Mouse (Mus musculus) cerebellum, adult 2 months (tissue): ENCODE data around the gene Celf1.

Experiments used
- CTCF ChIP-seq: fragments of 200-500 bp; IDR thresholded peaks from 2 replicates; pipeline ENCODE4 v1.5.1; 2011; ENCODE audit warnings: low read depth, mild to moderate bottlenecking, control low read depth, low read length, moderate library complexity, borderline replicate concordance; ENCODE audit not compliant: insufficient read depth
- POLR2A ChIP-seq: fragments of 200-500 bp; IDR thresholded peaks from 2 replicates; pipeline ENCODE4 v1.6.1; 2011; ENCODE audit warnings: low read length, control low read depth, borderline replicate concordance; ENCODE audit not compliant: insufficient read depth

DNA sequence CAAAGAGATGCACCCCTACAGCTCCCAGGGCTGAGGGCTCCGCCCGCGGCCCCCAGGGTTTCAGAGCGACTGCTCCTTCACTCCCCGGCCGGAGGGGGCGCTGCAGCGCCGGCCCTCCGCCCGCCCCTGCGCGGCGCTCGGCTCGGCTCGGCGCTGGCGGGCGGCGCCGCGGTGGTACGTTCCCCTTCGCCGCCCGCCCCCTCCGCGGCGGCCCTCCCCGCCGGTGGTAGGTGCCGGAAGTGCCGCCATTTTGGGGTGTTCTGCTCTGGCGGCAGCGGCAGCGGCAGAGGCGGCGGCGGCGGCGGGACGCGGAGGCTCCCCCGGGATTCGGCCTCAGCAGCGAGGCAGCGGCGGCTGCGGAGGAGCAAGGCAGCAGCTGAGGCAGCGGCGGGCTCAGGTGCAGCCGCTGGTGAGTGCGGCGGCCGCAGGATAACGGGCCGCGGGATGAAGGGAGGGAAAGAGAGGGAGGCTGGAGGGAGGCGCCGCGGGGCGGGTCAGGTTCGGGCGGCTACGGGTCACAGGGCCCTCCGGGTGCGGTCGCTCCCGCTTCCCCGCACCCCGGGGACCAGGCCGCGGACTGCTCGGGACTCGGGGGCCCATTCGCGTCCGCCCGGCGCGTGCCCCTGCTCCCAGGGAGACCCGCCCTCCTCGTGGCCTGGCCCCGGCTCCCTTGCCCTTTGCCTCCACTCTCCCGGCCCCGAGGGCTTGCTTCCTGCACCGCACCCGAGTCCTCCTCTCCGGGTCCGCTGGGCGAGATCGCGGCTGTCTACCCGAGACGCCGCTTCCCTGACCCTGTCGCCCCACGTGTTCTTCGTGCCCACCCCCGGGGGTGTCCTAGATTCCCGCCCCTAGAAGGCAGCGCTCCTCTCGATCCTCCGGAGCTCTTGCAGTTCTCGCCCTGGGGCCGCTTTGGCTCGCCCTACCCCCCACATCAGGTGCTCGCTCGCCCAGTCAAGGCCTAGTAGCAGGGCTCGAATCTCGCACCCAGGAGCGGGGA, at the start of gene Celf1:
- TF ChIP-seq POLR2A (peak; percentile 50), CTCF (peak; percentile 49; the same call in 1 of the 2 replicates)
